Mouse (Mus musculus) CD4-positive helper T cell, adult 2 months (primary cell): ENCODE data around the gene Abcc4.
A peak's percentile ranks its signal among the peaks of the same experiment; 100 is the strongest.
"Not testable (repeated sequence)": the region's sequence is repeated elsewhere in the genome, so short reads cannot be mapped to it uniquely, and the experiment has no call there.

Experiments
- DNase-seq: peaks from one replicate; pipeline ENCODE4 v3.0.0-alpha.2; 2012; ENCODE audit warnings: low read depth, missing footprints, low spot score

Abcc4 gene

GRCm38 (mm10) chr14:118579013-118579728 lies 126.8 kb downstream of the Abcc4 start:
- DNase-seq, result no peak

GRCm38 (mm10) chr14:118577895-118578294 lies 128.1 kb downstream of the Abcc4 start:
- peak; percentile 16 for DNase-seq

GRCm38 (mm10) chr14:118572688-118573245 lies 133.3 kb downstream of the Abcc4 start:
- no peak for DNase-seq

GRCm38 (mm10) chr14:118569586-118569985 lies 136.4 kb downstream of the Abcc4 start:
- DNase-seq, result no peak

- no peak for DNase-seq
Measured at GRCm38 (mm10) chr14:118568116-118568673, 137.8 kb downstream of the Abcc4 start.

- no peak for DNase-seq
Measured at GRCm38 (mm10) chr14:118566809-118567208, 139.2 kb downstream of the Abcc4 start.

- no peak for DNase-seq
Measured at GRCm38 (mm10) chr14:118566214-118566688, 139.8 kb downstream of the Abcc4 start.

GRCm38 (mm10) chr14:118565696-118566095 lies 140.3 kb downstream of the Abcc4 start:
- no peak for DNase-seq

- DNase-seq, result no peak
Measured at GRCm38 (mm10) chr14:118563570-118563969, 142.4 kb downstream of the Abcc4 start.

- no peak for DNase-seq
Measured at GRCm38 (mm10) chr14:118552901-118553475, 153.0 kb downstream of the Abcc4 start.

GRCm38 (mm10) chr14:118552390-118552789 lies 153.6 kb downstream of the Abcc4 start:
- no peak for DNase-seq

- DNase-seq, result no peak
Measured at GRCm38 (mm10) chr14:118551725-118552285, 154.2 kb downstream of the Abcc4 start.

GRCm38 (mm10) chr14:118551061-118551724 lies 154.8 kb downstream of the Abcc4 start:
- DNase-seq, result no peak

- no peak for DNase-seq
Measured at GRCm38 (mm10) chr14:118544493-118544892, 161.5 kb downstream of the Abcc4 start.

GRCm38 (mm10) chr14:118542947-118543346 lies 163.1 kb downstream of the Abcc4 start:
- DNase-seq, result no peak

- no peak for DNase-seq
Measured at GRCm38 (mm10) chr14:118531539-118531938, 174.5 kb downstream of the Abcc4 start.

GRCm38 (mm10) chr14:118514280-118515031 lies 191.6 kb downstream of the Abcc4 start:
- no peak for DNase-seq

GRCm38 (mm10) chr14:118511715-118512114 lies 194.3 kb downstream of the Abcc4 start:
- DNase-seq, result not testable (repeated sequence)

- DNase-seq, result no peak
Measured at GRCm38 (mm10) chr14:118510793-118511192, 195.2 kb downstream of the Abcc4 start.

- no peak for DNase-seq
Measured at GRCm38 (mm10) chr14:118510216-118510615, 195.8 kb downstream of the Abcc4 start.

- DNase-seq, result no peak
Measured at GRCm38 (mm10) chr14:118507829-118508228, 198.2 kb downstream of the Abcc4 start.
